Mouse (Mus musculus): ENCODE data around the gene Cnih3. TPM values are rescaled to one million over a fixed set of nuclear protein-coding genes. Genes with fewer than 3 reads are reported as not detected.

Cnih3 gene
- polyA plus RNA-seq, 1 experiment from 2014 or later = 2.1 TPM

- Histone ChIP-seq H3K4me1 (ENCODE audit: control insufficient read depth, insufficient read depth, low read length) (peaks cover 3% of the 10 kb centered on the region; the same call in 1 of the 2 replicates), H3K27me3 (ENCODE audit: control insufficient read depth, insufficient read depth, low read length) (no peaks in the 10 kb centered on the region), H3K4me2 (ENCODE audit: low read depth) (no peak overlapping the region), H3K27ac (ENCODE audit: low read depth, low read length) (no peak overlapping the region), H3K9me3 (ENCODE audit: control insufficient read depth, low read length) (no peaks in the 10 kb centered on the region), H3K9ac (ENCODE audit: low read length) (no peak overlapping the region), H3K36me3 (ENCODE audit: control insufficient read depth, insufficient read depth, low read length) (no peaks in the 10 kb centered on the region), H3K4me3 (ENCODE audit: low read depth, low read length) (no peak overlapping the region)
- ATAC-seq (ENCODE audit: insufficient read depth, low FRiP score, low TSS enrichment) = no peak; the same call in 1 of the 2 replicates
- DNase-seq (ENCODE audit: low spot score) = peak; percentile 61
- 21% methylated on average over 8 of the region's 8 CpGs for WGBS
Observed at GRCm38 (mm10) chr1:181379664-181380063, 27.2 kb downstream of the Cnih3 start.

GRCm38 (mm10) chr1:181381410-181382010 is 29.1 kb downstream of the Cnih3 start:
- Histone ChIP-seq H3K4me1 (ENCODE audit: control insufficient read depth, insufficient read depth, low read length) (peaks cover under 1% of the 10 kb centered on the region; the same call in 1 of the 2 replicates), H3K9ac (ENCODE audit: low read length) (no peak overlapping the region), H3K36me3 (ENCODE audit: control insufficient read depth, insufficient read depth, low read length) (no peaks in the 10 kb centered on the region), H3K4me2 (ENCODE audit: low read depth) (no peak overlapping the region), H3K27ac (ENCODE audit: low read depth, low read length) (no peak overlapping the region), H3K27me3 (ENCODE audit: control insufficient read depth, insufficient read depth, low read length) (no peaks in the 10 kb centered on the region), H3K4me3 (ENCODE audit: low read depth, low read length) (no peak overlapping the region), H3K9me3 (ENCODE audit: control insufficient read depth, low read length) (no peaks in the 10 kb centered on the region)
- ATAC-seq (ENCODE audit: insufficient read depth, low FRiP score, low TSS enrichment) = no peak
- WGBS = 84% methylated on average over 12 of the region's 12 CpGs
- DNase-seq (ENCODE audit: low spot score) = no peak

GRCm38 (mm10) chr1:181389264-181389663 is 36.8 kb downstream of the Cnih3 start:
- Histone ChIP-seq H3K27me3 (ENCODE audit: control insufficient read depth, insufficient read depth, low read length) (no peaks in the 10 kb centered on the region), H3K4me2 (ENCODE audit: low read depth) (no peak overlapping the region), H3K4me1 (ENCODE audit: control insufficient read depth, insufficient read depth, low read length) (no peaks in the 10 kb centered on the region), H3K27ac (ENCODE audit: low read depth, low read length) (no peak overlapping the region), H3K9me3 (ENCODE audit: control insufficient read depth, low read length) (no peaks in the 10 kb centered on the region), H3K4me3 (ENCODE audit: low read depth, low read length) (no peak overlapping the region), H3K9ac (ENCODE audit: low read length) (no peak overlapping the region), H3K36me3 (ENCODE audit: control insufficient read depth, insufficient read depth, low read length) (no peaks in the 10 kb centered on the region)
- no peak for ATAC-seq (ENCODE audit: insufficient read depth, low FRiP score, low TSS enrichment)
- WGBS = 83% methylated on average over 2 of the region's 2 CpGs
- DNase-seq (ENCODE audit: low spot score) = no peak

- WGBS = 92% methylated on average over 2 of the region's 2 CpGs
Observed at GRCm38 (mm10) chr1:181392489-181392888, 40.1 kb downstream of the Cnih3 start.

GRCm38 (mm10) chr1:181393250-181394149 is 41.1 kb downstream of the Cnih3 start:
- Histone ChIP-seq H3K36me3 (ENCODE audit: control insufficient read depth, insufficient read depth, low read length) (no peaks in the 10 kb centered on the region), H3K9me3 (ENCODE audit: control insufficient read depth, low read length) (no peaks in the 10 kb centered on the region), H3K4me3 (ENCODE audit: low read depth, low read length) (no peak overlapping the region), H3K27me3 (ENCODE audit: control insufficient read depth, insufficient read depth, low read length) (no peaks in the 10 kb centered on the region), H3K9ac (ENCODE audit: low read length) (no peak overlapping the region), H3K27ac (ENCODE audit: low read depth, low read length) (no peak overlapping the region), H3K4me2 (ENCODE audit: low read depth) (no peak overlapping the region), H3K4me1 (ENCODE audit: control insufficient read depth, insufficient read depth, low read length) (no peaks in the 10 kb centered on the region)
- 54% methylated on average over 6 of the region's 6 CpGs for WGBS
- DNase-seq (ENCODE audit: low spot score) (no peak), ATAC-seq (ENCODE audit: insufficient read depth, low FRiP score, low TSS enrichment) (no peak)

More at GRCm38 (mm10) chr1:181392489-181392888, 40.1 kb downstream of the Cnih3 start:
- Histone ChIP-seq H3K9me3 (ENCODE audit: control insufficient read depth, low read length) (no peaks in the 10 kb centered on the region), H3K27me3 (ENCODE audit: control insufficient read depth, insufficient read depth, low read length) (no peaks in the 10 kb centered on the region), H3K4me2 (ENCODE audit: low read depth) (no peak overlapping the region), H3K36me3 (ENCODE audit: control insufficient read depth, insufficient read depth, low read length) (no peaks in the 10 kb centered on the region), H3K4me3 (ENCODE audit: low read depth, low read length) (no peak overlapping the region), H3K4me1 (ENCODE audit: control insufficient read depth, insufficient read depth, low read length) (no peaks in the 10 kb centered on the region), H3K27ac (ENCODE audit: low read depth, low read length) (no peak overlapping the region), H3K9ac (ENCODE audit: low read length) (no peak overlapping the region)
- ATAC-seq (ENCODE audit: insufficient read depth, low FRiP score, low TSS enrichment) = no peak
- DNase-seq (ENCODE audit: low spot score) = no peak

GRCm38 (mm10) chr1:181395234-181395828 is 42.9 kb downstream of the Cnih3 start:
- H3K4me2 ChIP-seq (ENCODE audit: low read depth) = no peak overlapping the region
- no peaks in the 10 kb centered on the region for H3K27me3 ChIP-seq (ENCODE audit: control insufficient read depth, insufficient read depth, low read length)
- ATAC-seq (ENCODE audit: insufficient read depth, low FRiP score, low TSS enrichment) (no peak), DNase-seq (ENCODE audit: low spot score) (no peak)
- no peak overlapping the region for H3K9ac ChIP-seq (ENCODE audit: low read length)
- H3K27ac ChIP-seq (ENCODE audit: low read depth, low read length) = no peak overlapping the region
- H3K36me3 ChIP-seq (ENCODE audit: control insufficient read depth, insufficient read depth, low read length) = no peaks in the 10 kb centered on the region
- H3K4me1 ChIP-seq (ENCODE audit: control insufficient read depth, insufficient read depth, low read length) = no peaks in the 10 kb centered on the region
- H3K4me3 ChIP-seq (ENCODE audit: low read depth, low read length) = no peak overlapping the region
- no peaks in the 10 kb centered on the region for H3K9me3 ChIP-seq (ENCODE audit: control insufficient read depth, low read length)
- WGBS = 85% methylated on average over 6 of the region's 6 CpGs

- Histone ChIP-seq H3K4me3 (ENCODE audit: low read depth, low read length) (no peak overlapping the region), H3K36me3 (ENCODE audit: control insufficient read depth, insufficient read depth, low read length) (no peaks in the 10 kb centered on the region), H3K4me2 (ENCODE audit: low read depth) (no peak overlapping the region), H3K9ac (ENCODE audit: low read length) (no peak overlapping the region), H3K9me3 (ENCODE audit: control insufficient read depth, low read length) (no peaks in the 10 kb centered on the region), H3K27me3 (ENCODE audit: control insufficient read depth, insufficient read depth, low read length) (no peaks in the 10 kb centered on the region), H3K27ac (ENCODE audit: low read depth, low read length) (no peak overlapping the region), H3K4me1 (ENCODE audit: control insufficient read depth, insufficient read depth, low read length) (no peaks in the 10 kb centered on the region)
- ATAC-seq (ENCODE audit: insufficient read depth, low FRiP score, low TSS enrichment) (no peak), DNase-seq (ENCODE audit: low spot score) (no peak)
- WGBS = 87% methylated on average over 3 of the region's 3 CpGs
Observed at GRCm38 (mm10) chr1:181399179-181399578, 46.8 kb downstream of the Cnih3 start.

- no peak overlapping the region for H3K27ac ChIP-seq (ENCODE audit: low read depth, low read length)
- DNase-seq (ENCODE audit: low spot score) (no peak), ATAC-seq (ENCODE audit: insufficient read depth, low FRiP score, low TSS enrichment) (no peak)
- H3K27me3 ChIP-seq (ENCODE audit: control insufficient read depth, insufficient read depth, low read length) = no peaks in the 10 kb centered on the region
- H3K9ac ChIP-seq (ENCODE audit: low read length) = no peak overlapping the region
- no peaks in the 10 kb centered on the region for H3K4me1 ChIP-seq (ENCODE audit: control insufficient read depth, insufficient read depth, low read length)
- no peak overlapping the region for H3K4me3 ChIP-seq (ENCODE audit: low read depth, low read length)
- no peak overlapping the region for H3K4me2 ChIP-seq (ENCODE audit: low read depth)
- H3K36me3 ChIP-seq (ENCODE audit: control insufficient read depth, insufficient read depth, low read length) = no peaks in the 10 kb centered on the region
- no peaks in the 10 kb centered on the region for H3K9me3 ChIP-seq (ENCODE audit: control insufficient read depth, low read length)
- 85% methylated on average over 7 of the region's 7 CpGs for WGBS
Observed at GRCm38 (mm10) chr1:181403056-181403455, 50.6 kb downstream of the Cnih3 start.
